Mouse (Mus musculus): ENCODE measurements around the gene Fes. TPM values are rescaled to one million over a fixed set of nuclear protein-coding genes. Genes with fewer than 3 reads are reported as not detected.
"Not testable (repeated sequence)": the region's sequence is repeated elsewhere in the genome, so short reads cannot be mapped to it uniquely, and the experiment has no call there.

The Fes gene
- polyA plus RNA-seq, 1 experiment from 2014 or later: 6.2 TPM

DNA sequence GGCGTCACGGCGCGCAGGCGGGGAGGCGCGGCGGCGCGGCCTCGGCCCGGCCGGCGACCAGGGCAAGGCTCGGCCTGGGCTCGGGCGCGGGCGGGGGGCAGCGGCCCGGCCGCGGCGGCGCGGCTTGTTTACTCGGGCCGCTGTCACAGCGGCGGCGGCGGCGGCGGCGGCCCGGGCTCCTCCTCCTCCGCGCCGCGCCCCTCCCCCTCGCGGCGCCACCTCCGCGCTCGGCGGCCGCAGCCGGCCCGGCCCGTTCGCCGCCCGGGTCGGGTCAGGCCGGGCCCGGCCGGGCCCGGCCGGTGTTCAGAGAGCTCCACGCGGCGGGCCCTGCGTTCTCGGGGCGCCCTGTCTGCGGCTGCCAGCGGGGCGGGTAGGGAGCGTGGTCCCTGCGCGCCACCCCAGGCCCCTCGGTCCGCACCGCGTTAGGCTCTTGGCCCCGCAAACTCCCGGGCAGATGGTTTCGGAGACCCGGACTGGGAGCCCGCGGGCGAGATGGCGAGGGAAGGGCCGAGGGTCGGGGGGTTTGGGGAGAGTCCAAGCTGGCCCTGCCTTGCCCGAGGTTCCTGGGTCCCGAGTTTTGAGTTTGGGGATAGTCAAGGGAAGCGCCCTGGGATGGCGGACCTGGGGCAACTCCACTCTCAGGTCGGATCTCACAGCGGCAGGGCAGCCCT, 15.0 kb upstream of the Fes start:
- H3K27me3 ChIP-seq: peaks cover 17% of the 10 kb centered on the region
- peak; percentile 73 for ATAC-seq (ENCODE audit: low read depth)
- WGBS: under 1% methylated on average over 36 of the region's 92 CpGs
- peaks cover 4% of the 10 kb centered on the region; the same call in 1 of the 2 replicates for H3K36me3 ChIP-seq
- H3K9ac ChIP-seq: peak overlapping the region; percentile 98
- no peaks in the 10 kb centered on the region for H3K9me3 ChIP-seq
- H3K4me2 ChIP-seq: peak overlapping the region; percentile 95
- H3K4me3 ChIP-seq: peak overlapping the region; percentile 92
- H3K4me1 ChIP-seq (replicated peaks): peaks cover 45% of the 10 kb centered on the region
- peak overlapping the region; percentile 81 for H3K27ac ChIP-seq (replicated peaks)

DNA sequence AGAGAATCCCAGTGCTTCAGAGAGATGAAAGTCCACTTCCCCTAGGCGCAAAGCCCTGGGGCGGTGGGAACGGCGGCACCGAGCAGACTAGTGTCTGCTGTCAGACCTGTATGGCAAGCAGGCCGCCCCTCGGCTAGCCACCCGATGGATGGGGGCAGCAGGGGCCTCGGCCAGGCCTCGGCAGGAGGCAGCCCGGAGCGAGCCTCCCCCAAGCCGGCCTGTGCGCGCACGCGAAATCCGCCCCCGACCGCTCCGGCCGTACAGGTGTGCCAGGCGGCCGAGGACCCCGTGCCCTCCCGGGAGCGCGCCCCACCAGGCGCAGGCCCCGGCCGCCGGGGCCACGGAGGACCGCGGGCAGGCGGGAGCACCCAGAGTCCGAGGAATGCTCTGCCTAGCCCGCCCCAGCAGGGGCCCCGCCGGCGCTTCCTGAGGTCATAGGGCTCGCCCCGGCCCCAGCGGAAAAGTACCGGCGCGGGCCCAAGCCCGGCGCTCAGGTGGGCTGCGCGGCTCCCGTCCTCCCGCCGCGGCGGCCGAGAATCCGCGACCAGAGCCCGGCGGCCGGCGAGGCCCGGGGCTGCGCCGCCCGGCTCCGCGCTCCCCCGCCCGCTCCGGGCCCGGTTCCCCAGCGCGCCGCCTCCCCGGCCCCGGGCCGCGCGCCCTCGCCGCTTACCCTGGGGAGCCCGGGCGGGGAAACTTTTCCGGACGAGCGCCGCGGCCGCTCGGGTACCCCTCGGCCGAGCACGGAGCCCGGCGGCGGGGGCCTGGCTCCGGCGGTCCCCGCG, 14.3 kb upstream of the Fes start:
- Histone ChIP-seq H3K4me2 (peak overlapping the region; percentile 95), H3K9me3 (no peaks in the 10 kb centered on the region), H3K4me3 (peak overlapping the region; percentile 92), H3K27me3 (peaks cover 17% of the 10 kb centered on the region), H3K27ac (replicated peaks) (peak overlapping the region; percentile 81), H3K36me3 (peaks cover 11% of the 10 kb centered on the region), H3K4me1 (replicated peaks) (peaks cover 45% of the 10 kb centered on the region), H3K9ac (peak overlapping the region; percentile 98)
- peak; percentile 59 for ATAC-seq (ENCODE audit: low read depth)
- WGBS: under 1% methylated on average over 79 of the region's 102 CpGs

DNA sequence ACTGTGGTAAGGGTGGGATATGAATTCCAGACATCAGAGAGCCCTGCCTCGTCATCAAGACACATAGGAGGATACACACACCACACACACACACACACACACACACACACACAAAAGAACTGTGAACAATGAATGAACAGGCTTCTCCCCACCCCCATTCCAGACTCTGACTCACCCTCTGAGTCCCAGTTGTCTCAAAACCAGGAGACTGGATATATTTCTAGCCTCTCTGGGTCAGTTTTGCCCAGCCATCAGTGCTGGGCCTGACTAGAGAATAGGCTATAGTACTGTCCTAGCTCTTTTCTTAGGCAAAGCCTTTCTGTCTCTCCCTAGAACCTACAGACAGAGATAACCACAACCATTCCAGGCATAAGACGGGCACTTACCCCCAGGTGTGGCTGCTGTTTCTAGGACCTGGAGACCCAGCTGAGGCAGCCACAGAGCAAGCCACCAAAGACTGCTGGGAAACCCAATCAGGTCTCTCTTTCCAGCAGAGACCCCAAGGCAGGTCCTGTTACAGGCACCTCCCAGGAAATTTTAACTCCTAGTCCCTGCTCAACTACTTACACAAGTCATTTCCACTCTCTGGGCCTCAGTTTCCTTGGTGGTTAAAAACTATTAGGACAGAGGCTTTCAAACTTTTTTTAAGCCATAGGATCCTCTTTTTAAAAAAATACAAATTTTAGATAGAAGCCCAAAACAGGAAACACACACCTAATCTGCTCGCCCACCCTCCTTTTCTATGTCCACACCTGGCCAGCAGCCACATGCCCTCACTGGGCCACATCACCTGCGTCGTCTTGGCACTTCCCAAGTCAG, 13.5 kb upstream of the Fes start:
- H3K9me3 ChIP-seq: no peaks in the 10 kb centered on the region
- peaks cover 45% of the 10 kb centered on the region for H3K4me1 ChIP-seq (replicated peaks)
- ATAC-seq (ENCODE audit: low read depth): no peak
- peak overlapping the region; percentile 98 for H3K9ac ChIP-seq
- peaks cover 17% of the 10 kb centered on the region for H3K27me3 ChIP-seq
- 27% methylated on average over 5 of the region's 5 CpGs for WGBS
- H3K27ac ChIP-seq (replicated peaks): 0 out of 2 replicates have a peak overlapping the region, but pooled peaks have one; percentile 81
- H3K36me3 ChIP-seq: peaks cover 19% of the 10 kb centered on the region
- H3K4me3 ChIP-seq: peak overlapping the region; percentile 92
- peak overlapping the region; percentile 95 for H3K4me2 ChIP-seq

DNA sequence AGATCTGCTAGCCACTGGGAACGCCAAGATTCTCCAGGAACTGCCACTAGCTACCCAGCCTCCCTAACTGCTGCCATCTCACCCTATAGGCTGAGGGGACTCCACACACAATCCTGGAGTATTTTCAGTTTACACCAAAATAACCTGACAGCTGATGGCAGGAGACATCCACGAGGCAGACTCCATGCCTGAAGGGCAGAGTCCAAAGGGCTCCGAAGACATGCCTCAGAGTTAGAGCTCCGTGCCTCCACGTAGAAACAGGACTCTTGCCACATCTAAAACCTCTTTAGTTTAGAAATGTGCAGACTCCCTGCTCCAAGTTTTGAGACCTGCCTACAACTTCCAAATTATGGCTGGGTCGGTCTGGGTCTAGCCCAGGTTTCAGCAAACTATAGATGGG, 12.8 kb upstream of the Fes start:
- H3K27me3 ChIP-seq: peaks cover 17% of the 10 kb centered on the region
- ATAC-seq (ENCODE audit: low read depth): no peak
- peak overlapping the region; percentile 98 for H3K9ac ChIP-seq
- no peaks in the 10 kb centered on the region for H3K9me3 ChIP-seq
- H3K27ac ChIP-seq (replicated peaks): no peak overlapping the region
- peaks cover 24% of the 10 kb centered on the region for H3K36me3 ChIP-seq
- peak overlapping the region; percentile 95 for H3K4me2 ChIP-seq
- WGBS: 81% methylated on average over 6 of the region's 6 CpGs
- H3K4me3 ChIP-seq: no peak overlapping the region
- H3K4me1 ChIP-seq (replicated peaks): peaks cover 45% of the 10 kb centered on the region

DNA sequence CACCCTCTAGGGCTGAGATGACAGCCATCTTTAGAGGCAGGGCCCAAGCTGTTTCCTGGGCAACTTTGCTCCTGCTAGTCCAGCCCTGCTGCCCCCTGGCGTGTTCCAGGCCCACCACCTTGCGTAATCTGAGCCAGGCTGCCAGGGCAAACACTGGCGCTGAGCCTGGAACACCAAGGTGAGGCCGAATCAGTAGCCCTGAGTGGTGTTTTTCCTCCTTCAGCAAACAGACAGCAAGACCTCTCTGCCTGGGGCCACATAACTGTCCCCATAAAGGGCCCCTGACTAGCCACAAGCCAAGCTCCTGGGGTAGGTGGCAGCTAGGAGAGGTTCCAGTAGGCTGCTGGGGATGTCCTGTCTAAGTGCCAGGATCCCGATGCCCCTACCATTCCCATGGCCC, 12.4 kb upstream of the Fes start:
- Histone ChIP-seq H3K27ac (replicated peaks) (no peak overlapping the region), H3K4me3 (no peak overlapping the region), H3K9ac (peak overlapping the region; percentile 98), H3K4me1 (replicated peaks) (peaks cover 45% of the 10 kb centered on the region), H3K9me3 (no peaks in the 10 kb centered on the region), H3K4me2 (no peak overlapping the region), H3K36me3 (peaks cover 29% of the 10 kb centered on the region), H3K27me3 (peaks cover 17% of the 10 kb centered on the region)
- 58% methylated on average over 5 of the region's 5 CpGs for WGBS
- no peak for ATAC-seq (ENCODE audit: low read depth)

DNA sequence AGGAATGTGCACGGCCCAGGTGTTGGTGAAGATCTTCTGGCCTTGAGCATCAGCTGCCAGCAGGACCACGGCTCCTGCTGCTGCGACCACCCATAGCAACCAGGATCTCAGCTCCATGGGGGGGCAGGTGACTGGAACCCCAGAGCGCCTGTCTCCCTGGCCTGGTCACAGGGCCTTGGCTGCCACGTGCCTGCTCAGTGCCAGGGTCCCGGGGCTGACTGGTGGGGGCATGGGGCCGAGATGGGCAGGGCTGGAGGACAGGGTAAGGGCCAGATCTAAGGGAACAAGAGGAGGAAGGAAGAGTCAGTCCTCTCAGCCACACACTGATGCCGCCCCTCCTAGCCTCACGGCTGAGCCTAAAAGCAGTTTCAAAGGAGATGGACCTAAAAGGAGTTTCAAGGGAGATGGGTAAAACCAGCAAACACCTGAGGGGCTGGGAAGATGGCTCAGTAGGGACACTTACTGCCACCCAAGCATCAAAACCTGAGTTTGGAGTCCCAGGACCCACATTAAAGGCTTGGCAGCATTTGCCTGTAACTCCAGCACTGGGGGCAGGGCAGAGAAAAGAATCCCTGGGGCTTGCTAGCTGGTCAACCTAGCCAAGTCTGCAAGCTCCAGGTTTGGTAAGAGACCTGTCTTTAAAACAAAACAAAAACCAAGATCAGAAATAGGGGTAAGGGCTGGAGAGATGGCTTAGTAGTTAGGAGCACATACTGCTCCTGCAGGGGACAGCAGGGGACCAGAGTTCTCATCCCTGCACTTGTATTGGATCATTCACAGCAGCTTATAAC, 11.1 kb upstream of the Fes start:
- peaks cover 45% of the 10 kb centered on the region for H3K4me1 ChIP-seq (replicated peaks)
- peaks cover 6% of the 10 kb centered on the region; the same call in 1 of the 2 replicates for H3K27me3 ChIP-seq
- ATAC-seq (ENCODE audit: low read depth): no peak
- H3K4me3 ChIP-seq: no peak overlapping the region
- H3K4me2 ChIP-seq: no peak overlapping the region
- no peaks in the 10 kb centered on the region for H3K9me3 ChIP-seq
- H3K36me3 ChIP-seq: peaks cover 38% of the 10 kb centered on the region
- no peak overlapping the region for H3K9ac ChIP-seq
- 83% methylated on average over 9 of the region's 9 CpGs for WGBS
- no peak overlapping the region for H3K27ac ChIP-seq (replicated peaks)

DNA sequence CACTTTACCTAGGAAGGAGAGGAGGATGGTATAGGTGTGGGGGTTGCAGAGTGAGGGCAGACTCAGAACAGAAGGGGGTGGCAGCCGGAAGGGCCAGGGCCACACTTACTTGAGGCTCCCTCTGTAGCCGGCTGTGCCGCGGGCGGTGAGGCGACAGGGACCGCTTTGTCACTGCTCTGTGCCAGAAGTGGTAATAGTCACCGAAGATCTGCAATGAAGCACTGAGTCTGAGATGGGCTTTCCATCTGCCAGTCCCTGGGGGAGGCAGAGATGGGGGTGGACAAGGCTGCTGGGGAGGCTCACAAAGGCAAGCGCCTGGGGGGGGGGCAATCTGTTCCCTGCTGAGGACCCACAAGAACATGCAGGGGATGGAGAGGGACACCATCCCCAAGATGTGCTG, 10.2 kb upstream of the Fes start:
- no peaks in the 10 kb centered on the region for H3K9me3 ChIP-seq
- H3K9ac ChIP-seq: no peak overlapping the region
- no peak overlapping the region for H3K27ac ChIP-seq (replicated peaks)
- no peak overlapping the region for H3K4me3 ChIP-seq
- no peaks in the 10 kb centered on the region for H3K27me3 ChIP-seq
- no peak for ATAC-seq (ENCODE audit: low read depth)
- H3K36me3 ChIP-seq: peaks cover 47% of the 10 kb centered on the region
- WGBS: 90% methylated on average over 9 of the region's 9 CpGs
- peaks cover 40% of the 10 kb centered on the region for H3K4me1 ChIP-seq (replicated peaks)
- no peak overlapping the region for H3K4me2 ChIP-seq

DNA sequence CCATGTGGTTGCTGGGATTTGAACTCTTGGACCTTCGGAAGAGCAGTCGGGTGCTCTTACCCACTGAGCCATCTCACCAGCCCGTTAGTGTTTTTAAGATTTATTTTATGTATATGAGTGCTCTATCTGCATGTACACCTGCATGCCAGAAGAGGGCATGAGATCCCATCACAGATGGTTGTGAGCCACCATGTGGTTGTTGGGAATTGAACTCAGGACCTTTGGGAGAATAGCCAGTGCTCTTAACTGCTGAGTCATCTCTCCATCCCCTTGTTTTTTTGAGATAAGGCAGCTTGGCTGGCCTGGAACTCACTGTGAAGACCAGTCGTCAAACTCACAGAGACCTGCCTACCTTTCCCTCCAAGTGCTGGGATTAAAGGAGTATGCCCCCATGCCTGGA, 8.7 kb upstream of the Fes start:
- Histone ChIP-seq H3K4me1 (replicated peaks) (peaks cover 35% of the 10 kb centered on the region), H3K36me3 (peaks cover 63% of the 10 kb centered on the region)
- not testable (repeated sequence) for H3K27me3 ChIP-seq; H3K9me3 ChIP-seq; H3K9ac ChIP-seq; H3K27ac ChIP-seq (replicated peaks); H3K4me2 ChIP-seq; H3K4me3 ChIP-seq; ATAC-seq (ENCODE audit: low read depth)
- 88% methylated on average over 4 of the region's 4 CpGs for WGBS

DNA sequence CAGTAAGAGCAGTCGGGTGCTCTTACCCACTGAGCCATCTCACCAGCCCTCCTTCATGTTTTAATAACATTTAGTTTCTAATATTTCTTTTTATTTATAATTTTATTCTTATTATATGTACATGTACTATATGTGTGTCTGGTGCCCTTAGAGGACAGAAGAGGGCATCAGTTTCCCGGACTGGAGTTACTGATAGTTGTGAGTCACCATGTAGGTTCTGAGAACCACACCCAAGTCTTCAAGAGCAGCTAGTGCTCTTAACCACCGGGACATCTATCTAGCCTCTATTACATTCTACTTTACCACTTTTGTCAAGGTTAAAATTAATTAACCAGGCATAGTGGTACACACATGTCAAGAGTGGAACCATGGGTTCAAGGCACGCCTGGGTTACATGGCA, 6.9 kb upstream of the Fes start:
- no peak overlapping the region for H3K4me3 ChIP-seq
- no peaks in the 10 kb centered on the region for H3K9me3 ChIP-seq
- H3K4me2 ChIP-seq: no peak overlapping the region
- peaks cover 16% of the 10 kb centered on the region for H3K4me1 ChIP-seq (replicated peaks)
- H3K27me3 ChIP-seq: no peaks in the 10 kb centered on the region
- WGBS: 91% methylated on average over 4 of the region's 4 CpGs
- H3K9ac ChIP-seq: no peak overlapping the region
- peaks cover 80% of the 10 kb centered on the region for H3K36me3 ChIP-seq
- no peak for ATAC-seq (ENCODE audit: low read depth)
- H3K27ac ChIP-seq (replicated peaks): no peak overlapping the region

DNA sequence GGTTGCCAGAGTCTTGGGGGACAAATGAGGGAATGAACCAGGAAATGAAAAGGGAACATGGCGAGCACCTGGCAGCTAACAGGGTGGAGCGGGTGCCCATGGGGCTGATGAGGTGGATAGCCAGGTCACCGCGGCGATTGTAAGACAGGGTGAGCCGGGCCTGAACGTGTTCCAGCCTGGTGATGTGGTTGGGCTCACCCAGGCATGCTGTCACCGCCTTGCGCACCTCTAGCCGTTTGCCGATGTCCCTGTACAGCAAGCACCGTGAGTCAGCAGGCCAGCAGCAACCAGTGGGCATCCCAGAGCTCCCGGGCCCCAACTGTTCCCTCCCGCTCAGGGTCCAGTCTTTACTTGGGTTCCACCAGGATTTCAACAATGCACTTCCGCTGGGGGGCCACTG, 4.4 kb upstream of the Fes start:
- Histone ChIP-seq H3K9ac (no peak overlapping the region), H3K4me1 (replicated peaks) (peaks cover 15% of the 10 kb centered on the region), H3K4me2 (no peak overlapping the region), H3K36me3 (peaks cover 70% of the 10 kb centered on the region), H3K4me3 (no peak overlapping the region), H3K27me3 (peaks cover 10% of the 10 kb centered on the region), H3K9me3 (no peaks in the 10 kb centered on the region), H3K27ac (replicated peaks) (no peak overlapping the region)
- ATAC-seq (ENCODE audit: low read depth): no peak
- 93% methylated on average over 15 of the region's 15 CpGs for WGBS

DNA sequence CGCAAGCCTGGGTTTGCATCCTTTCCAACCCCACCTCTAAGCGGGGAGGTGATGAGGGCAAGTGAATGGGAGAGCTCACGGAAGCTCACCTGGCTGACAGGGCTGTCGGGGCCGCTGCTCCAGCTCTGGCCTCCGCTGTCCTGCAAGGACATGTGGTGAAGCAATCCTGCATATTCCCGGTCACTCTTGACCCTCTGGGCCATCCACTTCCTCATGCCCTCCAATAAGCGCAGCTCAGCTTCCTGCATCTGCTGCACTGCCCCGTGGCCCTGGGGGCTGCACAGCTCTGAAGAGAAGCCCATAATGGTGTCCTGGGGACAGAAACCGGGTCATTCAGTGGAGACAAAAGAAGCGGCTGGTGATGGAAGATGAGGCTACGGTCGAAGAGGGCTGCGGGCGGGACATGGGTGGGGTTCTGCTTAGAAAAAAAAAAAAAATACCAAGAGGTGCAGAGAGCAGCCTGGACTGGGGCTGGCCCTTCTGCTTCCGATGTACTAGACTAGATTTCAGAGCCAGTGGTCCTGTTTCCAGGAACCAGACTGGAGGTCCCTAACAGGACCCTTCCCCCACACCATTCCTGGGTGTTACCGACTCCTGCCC, 613 bp downstream of the Fes start:
- whole genome bisulfite sequencing: 19% methylated on average over 17 of the region's 17 CpGs
- Histone ChIP-seq H3K4me2 (peak overlapping the region; percentile 44), H3K4me3 (peak overlapping the region; percentile 29), H3K4me1 (replicated peaks) (peaks cover 24% of the 10 kb centered on the region), H3K9me3 (no peaks in the 10 kb centered on the region), H3K27ac (replicated peaks) (peak overlapping the region; percentile 46; the same call in 1 of the 2 replicates), H3K36me3 (peaks cover 25% of the 10 kb centered on the region), H3K27me3 (peaks cover 21% of the 10 kb centered on the region), H3K9ac (peak overlapping the region; percentile 63)
- no peak for ATAC-seq (ENCODE audit: low read depth)
